Mouse (Mus musculus): ENCODE measurements around the gene Iqcd.

GRCm38 (mm10) chr5:120619201-120619600, 30.4 kb downstream of the Iqcd start:
- TF ChIP-seq POLR2A (IDR thresholded peaks at IDR 0.05; ENCODE audit: insufficient read depth, low read depth, low read length) (no peak), CTCF (IDR thresholded peaks at IDR 0.05) (peak; percentile 82)

Measured in heart, adult 2 months (tissue).